Mouse (Mus musculus) CH12.LX (cell line): ENCODE measurements around the gene Tbcel.

Source experiments
- CHD1 ChIP-seq: IDR thresholded peaks from 2 replicates; pipeline ENCODE4 v1.6.1; 2012; ENCODE audit warnings: low read depth, low read length, improper control_type of control experiment, inconsistent platforms
- CTCF ChIP-seq, 2 experiments: IDR thresholded peaks in 1 of 2; conservative IDR thresholded peaks in 1 of 2; 2 replicates each; pipeline ENCODE4 v1.5.1; 2011 to 2012; ENCODE audit warnings: low read depth in 2 of 2, low read length in 2 of 2, improper control_type of control experiment in 1 of 2, inconsistent platforms in 1 of 2, mild to moderate bottlenecking in 1 of 2, moderate library complexity in 1 of 2
- GABPA ChIP-seq: IDR thresholded peaks from 2 replicates; pipeline ENCODE4 v1.6.1; 2012; ENCODE audit warnings: low read depth, low read length, improper control_type of control experiment, inconsistent platforms; ENCODE audit not compliant: insufficient replicate concordance
- MEF2A ChIP-seq: IDR thresholded peaks from 2 replicates; pipeline ENCODE4 v1.6.1; 2014; ENCODE audit warnings: low read depth, mild to moderate bottlenecking, inconsistent platforms, low read length, improper control_type of control experiment, borderline replicate concordance
- RAD21 ChIP-seq: IDR thresholded peaks from 2 replicates; pipeline ENCODE4 v1.6.1; 2011; ENCODE audit warnings: low read depth, mild to moderate bottlenecking, low read length, improper control_type of control experiment, moderate library complexity
- TBP ChIP-seq: conservative IDR thresholded peaks from 2 replicates; pipeline ENCODE4 v1.6.1; 2011; ENCODE audit warnings: low read depth, low read length, improper control_type of control experiment
- TCF12 ChIP-seq: IDR thresholded peaks from 2 replicates; pipeline ENCODE4 v1.6.1; 2014; ENCODE audit warnings: low read depth, mild to moderate bottlenecking, inconsistent platforms, low read length, improper control_type of control experiment
- UBTF ChIP-seq: IDR thresholded peaks from 2 replicates; pipeline ENCODE4 v1.6.1; 2012; ENCODE audit warnings: low read depth, mild to moderate bottlenecking, inconsistent platforms, low read length, improper control_type of control experiment, moderate library complexity
- USF1 ChIP-seq: IDR thresholded peaks from 2 replicates; pipeline ENCODE4 v1.6.1; 2014; ENCODE audit warnings: low read depth, mild to moderate bottlenecking, inconsistent platforms, low read length, improper control_type of control experiment
- ZC3H11A ChIP-seq: IDR thresholded peaks from 2 replicates; pipeline ENCODE4 v1.6.1; 2012; ENCODE audit warnings: low read depth, mild to moderate bottlenecking, inconsistent platforms, low read length, improper control_type of control experiment
- ZKSCAN1 ChIP-seq: IDR thresholded peaks from 2 replicates; pipeline ENCODE4 v1.6.1; 2012; ENCODE audit warnings: low read depth, inconsistent platforms, low read length, improper control_type of control experiment, borderline replicate concordance
- ZNF384 ChIP-seq: IDR thresholded peaks from 2 replicates; pipeline ENCODE4 v1.6.1; 2012; ENCODE audit warnings: low read depth, low read length, improper control_type of control experiment, inconsistent platforms

- TF ChIP-seq ZKSCAN1 (no peak), CTCF (conservative IDR thresholded peaks at IDR 0.05 in 1 of 2, IDR thresholded peaks at IDR 0.05 in 1 of 2; ENCODE audit: low read depth in 2 of 2, low read length in 2 of 2) (no peak), GABPA (no peak), CHD1 (no peak), UBTF (no peak), ZNF384 (no peak), USF1 (no peak), TCF12 (no peak), TBP (no peak), ZC3H11A (no peak), MEF2A (no peak), RAD21 (no peak)
Observed at GRCm38 (mm10) chr9:42504971-42505510, 2.6 kb downstream of the Tbcel start.
